Mouse (Mus musculus) midbrain, embryonic 13.5 days (tissue): Measurements from ENCODE around the gene Lrguk. TPM values are rescaled to one million over a fixed set of nuclear protein-coding genes. Genes with fewer than 3 reads are reported as not detected.

ENCODE experiments used
- polyA plus RNA-seq: library from polyadenylated mRNA; unstranded; fragments of >200 nt; fragmentation: Nextera tagmentation; extraction: Ambion mirVana; gene quantifications from 2 replicates; pipeline ENCODE4 v1.2.1, GENCODE M21; 2015

The Lrguk gene
- polyA plus RNA-seq, 1 experiment from 2014 or later, result 0.52 TPM

Other genes with a start within 250 kb of the Lrguk start
- 39.3 and 42.3 TPM in 2 replicates for gene Slc35b4, start 147.7 kb downstream of the Lrguk start, polyA plus RNA-seq